Mouse (Mus musculus) lung, postnatal 10 days (tissue): ENCODE measurements around the gene Acot13.
"Not testable (repeated sequence)": the region's sequence is repeated elsewhere in the genome, so short reads cannot be mapped to it uniquely, and the experiment has no call there.

ENCODE experiments used
- DNase-seq: peaks from one replicate; pipeline ENCODE4 v3.0.0; 2021

Gene Acot13

GRCm38 (mm10) chr13:24778706-24779380 lies 52.5 kb downstream of the Acot13 start:
- no peak for DNase-seq

GRCm38 (mm10) chr13:24778026-24778425 lies 53.3 kb downstream of the Acot13 start:
- DNase-seq = no peak

GRCm38 (mm10) chr13:24776146-24776844 lies 55.0 kb downstream of the Acot13 start:
- DNase-seq = peak; percentile 75

- DNase-seq = not testable (repeated sequence)
Measured at GRCm38 (mm10) chr13:24771482-24771881, 59.9 kb downstream of the Acot13 start.
